Mouse (Mus musculus): ENCODE measurements around the gene Omp.

Gene Omp

DNA sequence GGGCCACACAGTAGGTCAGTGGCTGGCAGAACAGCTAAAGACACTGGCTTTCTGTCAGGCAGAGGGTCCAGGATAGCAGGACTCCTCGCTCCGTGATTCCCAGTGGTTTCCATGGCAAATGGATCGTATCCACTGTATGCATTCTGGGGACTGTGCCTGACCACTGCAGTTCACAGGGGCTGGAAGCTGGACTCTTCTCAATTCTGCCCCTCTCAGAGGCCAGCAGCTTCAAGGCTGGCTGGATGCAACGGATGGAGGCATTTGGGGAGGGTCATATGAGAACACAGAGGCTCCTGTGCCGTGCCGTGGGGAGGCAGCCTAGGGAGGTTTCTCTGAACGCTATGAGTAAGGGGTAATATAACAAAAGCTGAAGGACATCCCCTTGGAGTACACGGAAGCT lies 3.1 kb downstream of the Omp start:
- no peak for DNase-seq (ENCODE audit: low spot score)

DNA sequence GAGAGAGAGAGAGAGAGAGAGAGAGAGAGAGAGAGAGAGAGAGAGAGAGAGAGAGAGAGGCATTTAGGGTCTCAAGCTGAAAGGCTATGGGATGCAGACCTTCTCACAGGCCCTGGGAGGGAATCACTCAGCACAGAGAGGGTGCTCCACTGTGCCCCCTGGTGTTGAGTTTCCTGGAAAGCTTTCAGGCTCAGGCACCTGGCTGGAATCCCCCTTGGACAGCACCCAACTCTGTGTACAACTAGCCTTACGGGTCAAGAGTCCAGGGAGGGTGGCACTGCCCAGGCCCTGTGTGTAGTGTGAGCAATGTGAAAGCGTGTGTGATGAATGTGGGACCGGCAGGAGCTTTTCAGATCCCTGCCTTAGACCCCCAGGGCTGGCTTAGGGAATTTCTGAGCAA lies 4.1 kb downstream of the Omp start:
- DNase-seq (ENCODE audit: low spot score): no peak

DNA sequence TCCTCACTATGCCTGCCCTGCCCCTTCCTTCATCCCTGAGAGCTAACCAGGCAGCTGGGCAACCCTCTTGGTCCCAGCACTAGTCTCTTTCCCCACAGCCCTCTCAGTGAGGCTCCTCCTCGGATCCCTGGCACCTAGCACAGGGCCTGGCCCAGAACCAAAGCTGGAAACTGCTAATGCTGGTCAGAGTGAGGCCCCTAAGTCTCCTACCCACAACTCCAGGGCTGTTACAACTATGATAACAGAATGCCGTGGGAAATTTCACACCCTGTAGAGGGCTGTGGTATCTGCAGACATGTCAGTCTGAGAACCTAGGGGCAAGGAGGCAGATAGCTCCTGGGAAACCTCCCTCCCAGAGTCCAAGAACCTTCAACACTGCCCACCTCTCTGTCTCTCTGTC lies 4.7 kb downstream of the Omp start:
- no peak for DNase-seq (ENCODE audit: low spot score)

GRCm38 (mm10) chr7:98139216-98139615 lies 6.1 kb downstream of the Omp start:
- DNase-seq (ENCODE audit: low spot score): no peak

GRCm38 (mm10) chr7:98137995-98138394 lies 7.3 kb downstream of the Omp start:
- no peak for DNase-seq (ENCODE audit: low spot score)

GRCm38 (mm10) chr7:98137583-98137982 lies 7.7 kb downstream of the Omp start:
- no peak for DNase-seq (ENCODE audit: low spot score)

DNA sequence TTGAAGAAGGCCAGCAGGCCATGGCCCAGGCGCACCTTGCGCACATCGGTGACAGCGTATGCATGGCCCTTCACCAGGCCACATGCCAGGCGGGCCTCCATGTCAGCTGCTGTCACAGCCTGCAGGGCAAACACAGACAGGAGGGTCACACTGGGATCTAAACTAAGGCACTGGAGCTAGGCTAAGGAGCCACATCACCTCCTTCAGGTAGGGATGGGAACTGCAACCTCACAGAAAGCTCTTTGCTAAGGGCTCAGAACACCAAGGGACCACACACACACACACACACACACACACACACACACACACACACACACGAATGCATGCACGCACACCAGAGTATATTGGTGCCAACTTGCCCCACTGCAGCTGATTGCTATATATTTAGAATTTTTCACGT lies 13.6 kb downstream of the Omp start:
- no peak for DNase-seq (ENCODE audit: low spot score)

DNA sequence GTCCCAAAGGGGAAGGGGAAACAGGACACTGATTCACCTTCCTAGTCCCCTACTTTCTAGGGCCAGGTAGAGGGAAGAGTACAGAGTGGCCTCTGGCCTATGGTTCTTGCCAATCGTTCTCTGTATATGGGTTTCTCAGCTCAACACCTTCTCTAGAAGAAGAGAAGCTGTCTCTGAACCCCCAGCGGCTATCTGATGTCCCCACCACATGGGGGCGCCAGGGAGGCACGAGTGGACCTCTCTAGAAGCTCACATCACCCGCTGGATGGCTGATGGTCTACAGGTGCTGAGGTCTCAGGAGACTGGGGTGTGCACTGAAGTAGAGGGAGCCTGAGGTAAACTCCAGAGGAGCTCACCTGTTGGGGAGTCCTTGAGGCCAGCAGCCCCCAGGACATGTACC lies 19.8 kb downstream of the Omp start:
- no peak for DNase-seq (ENCODE audit: low spot score)

DNA sequence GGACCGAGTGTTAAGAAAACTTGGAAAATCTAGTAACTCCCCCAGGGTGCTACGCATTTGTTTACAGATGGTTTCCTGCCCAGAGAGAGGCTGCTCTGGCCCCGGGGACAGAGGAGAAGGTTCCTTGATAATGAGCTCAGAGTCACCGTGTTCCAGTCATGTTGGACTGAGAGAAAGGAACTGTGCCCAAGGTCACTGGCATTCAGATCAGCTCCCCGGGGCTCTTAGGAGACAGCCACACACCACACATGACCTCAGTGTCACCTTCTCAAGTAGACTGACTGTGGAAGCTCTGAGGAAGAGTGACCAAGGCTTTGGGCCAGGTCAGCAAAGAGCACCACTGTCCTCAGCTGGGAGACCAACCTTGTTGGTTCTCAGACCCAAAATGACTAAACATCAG lies 20.6 kb downstream of the Omp start:
- no peak for DNase-seq (ENCODE audit: low spot score)

- no peak for DNase-seq (ENCODE audit: low spot score)
These were observed 23.6 kb downstream of the Omp start for GRCm38 (mm10) chr7:98121673-98122072.

DNA sequence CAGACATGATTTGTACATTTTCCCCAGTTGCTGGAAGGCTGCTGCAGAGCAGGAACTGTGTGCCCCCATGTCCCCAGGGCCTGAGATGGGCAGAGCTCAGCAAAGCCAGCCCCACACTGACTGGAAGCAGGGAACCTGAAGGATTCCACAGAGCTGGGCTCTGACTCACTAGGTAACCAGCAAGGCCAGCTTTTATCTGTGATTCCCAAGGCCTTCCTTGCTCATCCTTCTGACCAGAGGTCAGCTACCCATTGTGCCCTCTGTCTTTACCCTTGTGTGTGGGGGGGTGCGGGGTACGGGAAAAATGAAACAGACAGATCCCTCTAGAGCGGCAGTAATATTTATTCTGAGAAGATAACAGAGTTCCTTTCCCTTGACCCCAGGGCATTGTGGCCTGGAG lies 24.1 kb downstream of the Omp start:
- DNase-seq (ENCODE audit: low spot score): no peak

DNA sequence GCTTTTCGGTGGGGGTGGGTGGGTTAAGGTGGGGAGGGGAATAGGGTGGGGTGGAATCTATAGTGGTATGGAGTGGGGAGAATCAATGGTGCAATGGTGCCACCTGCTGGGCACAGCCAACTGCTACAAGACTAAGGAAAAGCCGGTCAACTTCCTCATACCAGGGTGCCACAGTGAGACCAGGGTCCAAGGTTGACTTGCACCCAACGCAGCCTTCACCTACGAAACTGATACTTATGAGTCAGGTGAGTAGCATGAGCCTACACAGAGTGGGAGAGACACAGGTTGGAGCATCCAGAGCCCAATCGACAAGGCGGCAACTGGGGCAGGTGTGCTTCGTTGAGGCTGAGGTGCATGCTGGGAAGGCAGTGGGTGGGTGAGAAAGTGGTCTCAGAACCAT lies 25.0 kb downstream of the Omp start:
- DNase-seq (ENCODE audit: low spot score): no peak

GRCm38 (mm10) chr7:98119961-98120232 lies 25.4 kb downstream of the Omp start:
- no peak for DNase-seq (ENCODE audit: low spot score)

- no peak for DNase-seq (ENCODE audit: low spot score)
These were observed 25.9 kb downstream of the Omp start, which contains the start of gene Myo7a for GRCm38 (mm10) chr7:98119179-98119960. Gene Myo7a (minus strand): TSS chr7:98119524.

GRCm38 (mm10) chr7:98117012-98117660 lies 28.2 kb downstream of the Omp start:
- no peak for DNase-seq (ENCODE audit: low spot score)

DNA sequence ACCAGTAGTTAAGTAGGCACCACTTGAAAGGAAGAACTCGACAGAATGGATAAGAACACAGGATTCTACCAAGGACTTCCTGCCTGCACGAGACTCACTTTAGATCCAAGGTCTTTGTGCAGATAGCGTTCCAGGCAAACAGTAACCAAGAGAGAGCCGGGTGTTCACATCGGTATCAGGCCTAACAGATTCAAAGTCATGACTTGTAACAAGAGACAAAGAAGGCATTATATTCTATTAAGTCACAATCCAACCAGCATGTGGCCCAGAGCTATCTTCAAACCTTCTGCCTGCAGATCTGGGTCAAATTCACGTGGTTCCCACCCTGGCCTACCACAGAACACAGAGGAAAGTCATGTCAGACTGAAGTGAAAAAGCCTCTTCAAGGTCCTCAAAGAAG lies 30.6 kb downstream of the Omp start:
- DNase-seq (ENCODE audit: low spot score): no peak

GRCm38 (mm10) chr7:98111233-98111632 lies 34.1 kb downstream of the Omp start:
- DNase-seq (ENCODE audit: low spot score): no peak

GRCm38 (mm10) chr7:98109771-98110170 lies 35.5 kb downstream of the Omp start:
- DNase-seq (ENCODE audit: low spot score): no peak

DNA sequence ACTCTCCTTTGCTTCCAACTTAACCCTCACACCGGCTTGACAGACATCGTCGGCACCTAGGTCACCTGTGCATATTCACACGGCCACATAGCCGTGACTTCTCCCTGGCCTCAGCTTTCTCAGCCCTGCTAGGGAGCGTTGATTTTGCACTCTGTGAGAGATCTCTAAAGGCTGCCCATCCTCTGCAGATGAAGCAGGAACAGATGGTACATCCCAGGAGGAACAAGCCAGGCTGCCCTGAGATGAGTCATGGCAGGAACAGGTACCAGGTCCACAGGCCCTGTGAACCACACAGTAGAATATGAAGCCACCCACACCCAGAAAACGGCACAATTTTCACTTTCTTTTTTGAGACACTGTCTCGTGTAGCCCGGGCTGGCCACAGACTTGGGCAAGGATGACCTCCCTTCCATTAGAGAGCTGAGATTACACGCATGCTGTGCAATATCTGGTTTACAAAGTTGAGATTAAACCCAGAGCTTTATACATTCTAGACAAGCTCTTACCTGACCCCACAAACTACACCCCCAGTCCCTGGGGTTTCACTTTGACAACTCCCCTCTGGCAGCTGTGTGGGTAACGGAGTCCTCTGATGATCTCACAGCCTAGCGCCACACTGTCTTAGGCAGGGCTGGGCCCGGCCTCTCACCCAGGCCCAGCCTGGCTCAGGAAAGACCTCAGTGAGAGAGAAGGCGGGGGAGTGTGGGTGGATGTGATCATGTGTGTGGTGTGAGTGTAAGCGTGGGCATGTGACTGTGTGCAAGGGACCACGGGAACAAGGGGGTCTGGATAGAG lies 36.5 kb downstream of the Omp start:
- DNase-seq (ENCODE audit: low spot score): no peak

DNA sequence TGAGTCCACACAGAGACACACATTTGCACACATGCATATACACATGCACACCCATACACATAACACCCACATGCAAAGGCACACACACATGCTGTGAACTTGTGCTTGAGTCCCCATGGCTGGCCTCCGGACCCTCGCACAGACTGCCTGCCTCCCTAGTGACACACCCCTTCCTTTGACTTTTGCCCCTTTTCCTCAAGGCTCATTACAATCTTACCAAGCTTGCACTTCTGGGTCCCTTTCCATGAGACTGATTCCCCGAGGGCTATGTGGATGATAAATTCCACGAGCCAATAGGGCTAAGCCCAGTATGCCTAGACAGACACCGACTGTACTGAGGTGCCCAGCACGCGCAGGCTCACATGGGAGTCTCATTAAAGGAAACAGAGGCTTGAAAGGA lies 39.0 kb downstream of the Omp start:
- no peak for DNase-seq (ENCODE audit: low spot score)

DNA sequence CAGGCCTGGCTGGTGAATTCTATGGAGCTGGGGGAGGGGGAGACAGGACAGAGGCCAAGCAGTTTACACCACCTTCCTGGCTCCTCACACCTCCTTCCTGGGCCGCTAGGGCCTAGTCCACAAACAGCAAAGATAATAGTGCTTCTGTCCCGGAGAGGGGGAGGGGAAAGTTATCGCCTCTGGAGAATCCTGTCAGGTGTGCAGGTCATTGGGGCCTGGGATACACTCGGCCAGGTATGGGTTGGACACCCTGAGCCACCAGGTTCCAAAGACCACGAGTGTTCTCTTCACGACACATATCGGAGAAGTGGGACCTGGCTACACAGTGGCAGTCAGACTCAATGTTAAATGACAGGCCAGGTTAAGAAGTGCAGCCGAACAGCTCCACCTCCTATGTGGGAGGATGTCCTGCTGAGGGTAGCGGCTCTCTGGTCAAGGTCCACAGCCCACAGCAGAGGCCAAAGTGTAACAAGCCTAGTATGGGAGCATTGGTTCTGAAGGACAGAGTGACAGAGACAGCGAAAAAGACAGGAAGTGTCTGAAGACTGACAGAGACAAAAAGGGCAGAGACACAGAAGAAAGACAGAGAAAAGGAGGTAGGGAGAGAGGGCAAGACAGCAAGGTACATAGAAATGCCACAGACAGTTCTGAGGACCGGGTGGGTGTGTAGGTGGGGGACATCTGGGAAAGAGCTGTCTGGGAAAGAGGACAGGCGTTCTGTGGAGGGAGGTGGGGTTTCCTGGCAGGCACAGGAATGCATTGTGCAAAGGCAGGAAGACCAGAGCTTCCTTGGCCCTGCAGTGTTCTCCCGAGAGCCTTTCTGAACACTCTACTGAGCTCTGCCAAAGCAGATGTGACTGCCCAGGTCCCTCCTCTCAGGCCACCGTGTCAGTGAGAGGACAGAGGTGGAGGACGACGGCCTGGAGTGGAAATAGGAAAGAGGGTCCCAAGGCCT lies 40.5 kb downstream of the Omp start:
- no peak for DNase-seq (ENCODE audit: low spot score)

- no peak for DNase-seq (ENCODE audit: low spot score)
These were observed 41.4 kb downstream of the Omp start for GRCm38 (mm10) chr7:98103942-98104292.
